Mouse (Mus musculus): ENCODE measurements at regions not wholly inside any gene's neighbourhood (a gene's known extent, or its start where the extent isn't known, plus 50 kb on each side); places are given as distances from the start of the nearest gene placed in this dataset.

GRCm38 (mm10) chr6:93140331-93140731 lies 197.0 kb upstream of the Adamts9 start:
- DNase-seq (ENCODE audit: low spot score in 2 of 2): no peak

GRCm38 (mm10) chr6:93133940-93134339 lies 190.6 kb upstream of the Adamts9 start:
- DNase-seq (ENCODE audit: low spot score in 2 of 2): no peak

GRCm38 (mm10) chr6:93130946-93131685 lies 187.8 kb upstream of the Adamts9 start:
- DNase-seq (ENCODE audit: low spot score in 2 of 2): no peak

GRCm38 (mm10) chr6:93119482-93119881 lies 176.2 kb upstream of the Adamts9 start:
- DNase-seq (ENCODE audit: low spot score in 2 of 2): no peak

DNA sequence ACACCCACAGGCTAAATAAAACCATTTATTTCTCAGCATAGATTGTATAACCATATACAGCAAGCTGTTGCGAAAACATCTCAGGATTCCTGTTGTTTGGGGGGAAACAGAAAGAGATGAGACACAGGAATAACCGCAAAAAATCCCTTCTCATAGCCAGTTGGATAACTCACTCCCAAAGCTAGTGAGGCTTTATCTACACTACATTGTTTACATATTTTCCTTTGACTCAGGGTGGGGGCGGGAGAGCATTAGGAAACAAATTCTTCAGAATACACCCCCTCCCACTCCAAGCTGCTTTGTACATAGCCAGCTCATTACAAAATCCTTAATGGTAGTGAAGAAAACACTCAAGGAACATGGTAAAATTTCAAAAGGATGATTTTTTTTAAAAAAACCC lies 170.1 kb upstream of the Adamts9 start:
- no peak for DNase-seq (ENCODE audit: low spot score in 2 of 2)

- no peak for DNase-seq (ENCODE audit: low spot score in 2 of 2)
Observed at GRCm38 (mm10) chr6:93094730-93095360, 151.6 kb upstream of the Adamts9 start.

DNA sequence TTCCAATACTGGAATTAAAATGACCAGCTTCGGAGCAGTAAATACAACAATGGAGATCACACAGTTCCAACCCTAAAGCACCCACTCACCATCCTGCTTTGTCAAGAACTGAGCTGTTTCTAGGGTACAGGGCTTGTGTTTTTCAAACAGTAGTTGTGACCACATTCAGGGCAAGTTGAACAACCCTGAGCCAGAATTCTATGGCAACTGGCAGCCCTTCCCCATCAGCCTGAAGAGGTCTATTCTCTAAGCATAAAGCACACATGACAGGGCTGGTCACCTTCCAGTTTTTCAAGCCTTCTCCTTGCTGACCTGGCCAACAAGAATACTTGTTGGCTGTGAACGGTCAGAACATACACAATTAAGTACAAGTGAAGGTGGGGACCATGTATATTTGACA lies 150.5 kb upstream of the Adamts9 start:
- DNase-seq (ENCODE audit: low spot score in 2 of 2): no peak

DNA sequence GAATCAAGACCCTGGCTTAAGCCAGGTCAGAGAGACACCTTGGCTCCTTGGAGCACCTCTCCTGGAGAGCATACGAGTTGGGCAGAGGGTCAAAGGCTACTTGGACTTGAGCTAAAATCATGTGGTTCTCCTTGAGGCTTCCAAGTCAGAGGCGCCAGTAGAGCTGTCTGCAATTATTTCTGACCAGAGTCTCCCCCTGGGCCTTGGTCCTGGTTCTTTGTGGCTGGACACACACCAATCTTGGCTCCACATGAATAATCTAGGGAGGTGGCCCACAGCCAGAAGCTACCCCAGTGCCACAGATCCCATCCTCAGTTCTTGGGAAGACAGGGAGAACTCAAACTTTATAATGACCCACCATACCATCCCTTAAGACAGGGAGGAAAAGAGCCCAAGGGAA lies 144.0 kb upstream of the Adamts9 start:
- DNase-seq (ENCODE audit: low spot score in 2 of 2): no peak

DNA sequence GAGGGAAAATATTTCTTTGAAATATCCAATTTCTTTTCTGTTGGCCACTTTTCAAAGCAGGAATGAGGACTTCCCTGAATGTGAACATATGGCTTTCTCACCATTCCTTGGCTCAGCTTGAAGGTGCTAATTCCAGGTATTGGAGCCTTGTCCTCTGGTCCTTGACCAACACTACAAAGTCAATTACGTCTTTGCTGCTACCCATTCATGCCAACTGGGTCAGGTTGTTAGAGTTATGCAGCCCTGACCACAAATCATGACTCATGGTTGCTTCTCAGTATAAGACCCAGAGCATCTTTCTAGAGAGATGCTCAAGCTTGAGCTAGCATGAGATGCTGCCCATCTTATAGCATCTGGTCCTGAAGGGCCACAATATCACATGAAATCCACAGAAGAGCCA lies 141.0 kb upstream of the Adamts9 start:
- no peak for DNase-seq (ENCODE audit: low spot score in 2 of 2)

DNA sequence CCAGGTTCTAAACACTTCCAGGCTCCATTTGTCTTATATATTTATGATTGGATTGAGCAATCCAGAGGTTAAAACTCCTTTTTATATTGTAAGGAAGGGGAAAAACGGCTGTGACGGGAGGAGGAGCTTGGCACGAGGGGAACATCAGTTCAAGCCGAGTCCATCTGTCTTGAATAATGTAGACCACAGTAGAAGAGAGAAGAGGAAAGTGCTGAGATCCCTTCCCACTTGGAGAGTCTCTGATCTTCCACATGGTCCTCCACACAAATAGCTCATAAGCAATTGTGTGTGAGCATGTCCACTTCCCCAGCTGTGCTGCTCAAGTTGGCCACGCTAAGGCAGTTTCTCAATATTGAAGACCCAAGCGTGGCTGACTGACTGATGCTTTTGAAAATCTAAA lies 140.4 kb upstream of the Adamts9 start:
- no peak for DNase-seq (ENCODE audit: low spot score in 2 of 2)

DNA sequence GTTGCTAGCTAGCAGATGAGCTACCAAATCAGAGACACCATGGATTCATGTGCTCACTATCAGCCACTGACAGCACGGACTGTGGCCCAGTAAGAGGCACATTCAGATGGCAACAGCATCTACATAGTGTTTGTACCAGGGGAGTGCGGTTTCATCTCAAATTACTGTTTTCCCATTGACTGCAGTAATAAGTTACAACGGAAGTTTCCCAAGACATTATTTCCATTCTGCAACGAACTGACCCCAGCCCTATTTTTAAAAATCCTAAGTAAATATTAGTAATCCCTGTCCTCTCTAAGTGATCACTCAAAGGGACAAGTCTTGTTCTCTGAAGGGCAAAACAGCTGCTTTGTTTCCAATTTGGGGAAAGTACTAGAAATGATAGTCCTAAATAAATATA lies 138.9 kb upstream of the Adamts9 start:
- DNase-seq (ENCODE audit: low spot score in 2 of 2): no peak

DNA sequence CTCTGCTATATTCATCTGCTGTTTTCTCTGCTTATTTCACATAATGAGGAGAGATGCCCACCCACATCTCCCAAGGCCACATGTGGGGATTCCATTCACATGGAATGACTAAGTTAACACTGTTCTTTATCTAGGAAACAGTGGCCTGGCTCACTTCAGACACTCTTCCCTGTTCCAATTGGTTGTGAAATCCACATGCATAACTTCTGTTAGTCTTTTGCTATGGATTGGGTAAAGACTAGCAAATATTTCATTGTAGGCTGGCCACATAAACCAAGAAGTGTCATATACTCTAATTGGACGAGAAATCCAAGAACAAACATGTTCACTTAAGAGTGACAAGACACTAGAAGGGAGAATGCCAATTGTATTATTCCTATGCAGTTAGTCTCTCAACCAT lies 133.4 kb upstream of the Adamts9 start:
- no peak for DNase-seq (ENCODE audit: low spot score in 2 of 2)

GRCm38 (mm10) chr6:93075867-93076266 lies 132.6 kb upstream of the Adamts9 start:
- DNase-seq (ENCODE audit: low spot score in 2 of 2): no peak

DNA sequence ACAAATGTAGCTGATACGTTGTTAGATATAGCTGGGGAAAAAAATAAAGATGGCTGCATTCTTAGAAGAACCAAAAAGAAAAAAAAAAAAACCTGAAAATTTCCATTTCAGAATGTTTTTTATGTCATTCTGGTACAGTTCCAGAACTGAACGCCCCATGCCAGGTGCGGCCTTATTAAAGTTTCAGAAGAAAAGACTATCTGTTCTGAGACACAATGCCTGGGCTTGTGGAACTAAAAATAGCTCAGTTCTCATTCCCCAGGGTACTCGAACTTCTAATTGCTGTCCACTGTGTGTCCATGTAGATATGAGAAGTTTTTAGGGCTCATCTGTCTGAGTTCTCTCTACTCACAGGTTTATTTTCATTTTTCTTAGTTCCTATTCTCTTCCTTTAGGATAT lies 131.7 kb upstream of the Adamts9 start:
- no peak for DNase-seq (ENCODE audit: low spot score in 2 of 2)

DNA sequence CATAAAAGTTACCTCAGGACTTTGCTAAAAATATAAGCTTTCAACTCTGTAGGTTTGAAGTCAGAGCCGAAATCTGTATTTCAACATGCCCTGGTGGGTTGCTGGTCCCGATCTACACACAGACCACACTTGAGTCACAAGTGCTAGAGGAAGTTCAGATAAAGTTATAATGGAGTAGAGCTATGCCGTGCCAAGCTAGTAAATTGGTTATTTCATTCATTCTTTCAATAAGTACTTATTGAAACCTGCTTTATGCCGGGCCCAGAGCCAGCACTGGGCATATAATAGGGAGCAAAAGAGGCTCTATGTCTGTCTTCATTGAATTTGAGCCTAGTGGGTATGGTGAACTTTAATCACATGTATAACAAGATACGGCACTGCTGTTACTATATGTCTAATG lies 127.6 kb upstream of the Adamts9 start:
- DNase-seq (ENCODE audit: low spot score in 2 of 2): no peak

DNA sequence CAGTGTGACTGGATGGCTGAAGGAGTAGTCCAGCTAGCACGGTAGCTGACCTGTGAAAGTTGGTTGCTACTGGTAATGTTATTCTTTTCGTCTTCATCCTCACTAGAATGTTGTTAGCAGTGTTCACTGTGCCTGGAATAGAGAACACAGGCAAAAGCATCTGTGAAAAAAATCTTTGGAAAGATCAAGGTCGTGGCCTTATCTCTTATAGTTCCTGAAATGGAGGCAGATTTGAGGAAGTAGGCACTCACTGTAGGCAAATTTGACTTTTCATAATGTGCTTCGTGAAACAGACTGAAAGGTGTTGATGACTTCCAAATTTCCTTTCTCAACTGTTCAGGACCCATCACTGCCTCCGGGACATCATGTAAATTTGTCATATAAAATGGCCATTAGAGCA lies 124.5 kb upstream of the Adamts9 start:
- DNase-seq (ENCODE audit: low spot score in 2 of 2): no peak

DNA sequence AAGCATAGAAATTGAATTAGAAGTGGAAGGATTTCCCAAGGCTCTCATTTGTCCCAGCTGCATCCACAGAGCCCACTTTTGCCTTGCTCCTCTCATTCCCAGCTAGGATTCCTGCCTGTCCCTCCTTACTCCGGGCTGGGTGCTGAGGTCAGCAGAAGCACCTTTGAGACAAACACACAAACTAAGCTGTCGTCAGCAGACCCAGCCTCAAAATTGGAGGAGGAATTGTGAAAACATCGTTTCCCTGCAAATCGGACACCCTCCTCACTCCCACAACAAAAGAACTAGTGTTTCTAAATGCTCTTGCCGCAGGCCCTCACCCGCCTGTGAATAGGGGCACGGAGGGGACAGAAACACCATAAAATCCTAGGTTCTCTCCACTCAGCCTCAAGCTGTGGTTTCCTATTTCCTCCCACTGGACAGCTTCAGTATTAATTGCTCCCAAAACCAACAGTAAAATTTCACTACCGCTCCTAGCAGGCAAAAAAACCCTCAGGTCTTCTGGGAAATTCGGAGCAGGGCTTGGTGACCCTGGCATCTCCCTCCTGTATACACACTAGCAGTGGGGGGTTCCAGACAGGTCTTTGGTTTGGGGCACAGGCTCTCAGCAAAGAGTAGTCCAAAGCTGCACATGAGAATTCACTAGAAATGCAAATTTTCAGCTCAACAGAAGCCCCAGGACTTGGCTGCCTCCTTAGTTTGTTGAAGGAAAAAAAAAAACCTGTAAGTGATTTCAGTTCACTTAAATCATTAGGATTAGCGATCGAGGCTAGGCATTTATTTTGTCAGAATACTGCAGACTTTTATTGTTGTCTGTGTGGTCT lies 123.5 kb upstream of the Adamts9 start:
- no peak for DNase-seq (ENCODE audit: low spot score in 2 of 2)

DNA sequence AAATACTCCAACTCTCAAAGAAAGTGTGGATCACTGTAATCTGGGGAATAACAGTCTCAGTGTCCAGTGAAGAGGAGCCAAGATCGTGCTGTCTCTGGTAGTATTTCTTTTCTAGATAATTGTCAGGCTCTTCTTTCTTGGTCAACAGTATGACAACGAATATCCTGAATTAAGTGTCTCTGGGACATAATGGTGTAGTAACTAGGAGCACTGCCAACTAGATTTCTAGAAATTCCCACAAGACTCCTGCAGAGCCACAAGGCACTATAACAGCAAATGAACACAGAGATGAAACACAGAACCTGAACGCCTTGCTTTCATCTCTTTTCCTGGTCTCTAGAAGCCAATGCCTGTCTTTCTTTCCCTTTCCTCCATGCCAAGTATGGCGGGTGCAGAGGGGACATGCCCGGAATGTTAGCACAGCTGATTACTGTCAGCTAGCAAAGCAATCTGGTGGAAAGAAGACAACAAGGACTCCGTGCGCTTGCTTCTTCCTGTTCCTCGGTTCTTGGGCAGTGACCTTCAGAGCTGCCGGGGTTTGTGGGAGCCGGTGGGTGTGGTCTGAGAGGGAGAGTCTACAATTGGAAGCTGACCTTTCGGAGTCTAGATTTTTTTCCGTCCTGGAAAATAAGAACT lies 122.7 kb upstream of the Adamts9 start:
- peak; percentile 28 to 31 for DNase-seq (ENCODE audit: low spot score in 2 of 2)

- no peak for DNase-seq (ENCODE audit: low spot score in 2 of 2)
Observed at GRCm38 (mm10) chr6:93065366-93065765, 122.1 kb upstream of the Adamts9 start.

- no peak for DNase-seq (ENCODE audit: low spot score in 2 of 2)
Observed at GRCm38 (mm10) chr6:93064366-93064765, 121.1 kb upstream of the Adamts9 start.

DNA sequence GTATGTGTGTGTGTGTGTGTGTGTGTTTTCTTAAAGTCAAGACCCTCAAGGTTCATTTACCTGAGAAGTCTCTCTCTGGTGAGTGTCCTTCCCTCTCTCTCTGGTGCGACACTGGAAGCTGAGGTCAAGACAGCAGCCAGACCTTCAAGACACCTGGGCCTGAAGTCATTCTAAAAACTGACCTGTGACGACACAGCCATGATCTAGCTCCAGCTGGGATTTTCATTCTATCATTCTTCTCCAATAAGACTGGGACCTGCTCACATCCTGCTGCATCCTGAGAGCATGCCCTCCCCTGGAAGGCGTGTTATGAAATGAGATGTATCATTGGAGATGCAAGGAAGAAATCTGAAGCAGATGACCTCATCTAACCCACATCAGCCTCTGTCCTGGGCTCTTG lies 118.4 kb upstream of the Adamts9 start:
- no peak for DNase-seq (ENCODE audit: low spot score in 2 of 2)

- no peak for DNase-seq (ENCODE audit: low spot score in 2 of 2)
Observed at GRCm38 (mm10) chr6:93045524-93045923, 102.2 kb upstream of the Adamts9 start.

Measured in adrenal gland, postnatal 4 days (tissue).